Mouse (Mus musculus): ENCODE measurements around the gene Ssrp1.

DNA sequence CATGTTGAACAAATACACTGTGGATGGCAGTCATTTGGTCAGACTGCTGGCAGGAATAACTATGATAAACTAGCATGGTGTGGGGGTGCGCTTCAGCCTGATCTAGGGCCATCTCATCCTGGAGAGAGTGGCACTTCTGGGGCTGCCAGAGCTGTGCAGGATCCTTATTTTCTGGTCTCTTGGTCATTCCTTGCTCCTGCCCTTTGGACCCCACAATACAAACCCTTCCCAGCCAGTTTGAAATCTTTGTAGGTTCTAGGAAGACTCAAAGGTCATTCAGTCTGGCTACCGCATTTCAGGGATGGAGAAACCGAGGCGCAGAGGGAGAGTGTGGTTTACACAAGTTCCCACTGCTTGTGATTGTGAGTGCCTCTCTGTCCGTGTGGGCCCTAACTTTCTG, 29.9 kb downstream of the Ssrp1 start:
- TF ChIP-seq CTCF (IDR thresholded peaks at IDR 0.05) = no peak
- TF ChIP-seq EP300 (IDR thresholded peaks at IDR 0.05) = no peak

Measured in lung, postnatal 0 days (tissue).